Mouse (Mus musculus) small intestine, adult 2 months (tissue): Measurements from ENCODE around the gene Il12a.

Experiments used
- CTCF ChIP-seq: fragments of 200-500 bp; IDR thresholded peaks from 2 replicates; pipeline ENCODE4 v1.5.1; 2012; ENCODE audit warnings: low read depth, mild to moderate bottlenecking, control low read depth, inconsistent platforms, low read length, moderate library complexity, mixed read lengths; ENCODE audit not compliant: insufficient replicate concordance, insufficient read length; ENCODE audit errors: extremely low read depth
- POLR2A ChIP-seq: fragments of 200-500 bp; IDR thresholded peaks from 2 replicates; pipeline ENCODE4 v1.6.1; 2012; ENCODE audit warnings: low read depth, mild to moderate bottlenecking, control low read depth, inconsistent platforms, low read length, moderate library complexity

DNA sequence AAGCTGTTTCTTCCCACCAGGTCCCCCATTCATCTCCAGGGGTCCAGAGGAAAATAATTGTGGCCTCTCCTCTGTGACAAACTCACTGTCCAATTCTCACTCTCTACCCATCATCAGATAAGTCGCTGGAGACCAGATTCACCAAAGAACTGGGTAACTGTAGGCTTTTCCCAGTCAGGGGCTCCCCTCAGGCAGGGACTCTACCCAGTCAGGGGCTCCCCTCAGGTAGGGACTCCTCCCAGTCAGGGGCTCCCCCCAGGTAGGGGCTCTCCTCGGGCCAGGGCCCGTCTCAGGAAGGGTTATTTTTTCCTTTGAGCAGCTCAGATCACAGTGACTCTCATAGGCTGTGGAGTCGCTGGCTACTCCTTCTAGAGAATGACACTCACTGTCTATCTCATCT lies 9.6 kb downstream of the Il12a start:
- TF ChIP-seq POLR2A, result no peak
- TF ChIP-seq CTCF, result no peak
